Mouse (Mus musculus): ENCODE data around the gene Agxt. TPM values are rescaled to one million over a fixed set of nuclear protein-coding genes. Genes with fewer than 3 reads are reported as not detected.

The Agxt gene
- total RNA-seq, 4 experiments from 2014 or later: not detected

GRCm38 (mm10) chr1:93144176-93144575 is 9.1 kb downstream of the Agxt start:
- DNase-seq (ENCODE audit: low spot score in 2 of 2): no peak

- DNase-seq (ENCODE audit: low spot score in 2 of 2): no peak
Observed at GRCm38 (mm10) chr1:93150907-93151661, 16.0 kb downstream of the Agxt start.

GRCm38 (mm10) chr1:93157566-93157965 is 22.5 kb downstream of the Agxt start:
- DNase-seq (ENCODE audit: low spot score in 2 of 2): no peak

GRCm38 (mm10) chr1:93158916-93159315 is 23.9 kb downstream of the Agxt start:
- DNase-seq (ENCODE audit: low spot score in 2 of 2): no peak

- DNase-seq (ENCODE audit: low spot score in 2 of 2): no peak
Observed at GRCm38 (mm10) chr1:93159566-93160500, 24.8 kb downstream of the Agxt start.

- DNase-seq (ENCODE audit: low spot score in 2 of 2): no peak
Observed at GRCm38 (mm10) chr1:93160501-93161133, 25.6 kb downstream of the Agxt start, which contains the start of gene 2310007B03Rik. Gene 2310007B03Rik, minus strand, starts transcription at chr1:93160948.

GRCm38 (mm10) chr1:93161350-93161749 is 26.3 kb downstream of the Agxt start:
- DNase-seq (ENCODE audit: low spot score in 2 of 2): no peak

- no peak for DNase-seq (ENCODE audit: low spot score in 2 of 2)
Observed at GRCm38 (mm10) chr1:93161921-93162320, 26.9 kb downstream of the Agxt start.

- no peak for DNase-seq (ENCODE audit: low spot score in 2 of 2)
Observed at GRCm38 (mm10) chr1:93162588-93162987, 27.5 kb downstream of the Agxt start.

- DNase-seq (ENCODE audit: low spot score in 2 of 2): no peak
Observed at GRCm38 (mm10) chr1:93165447-93165846, 30.4 kb downstream of the Agxt start.

- no peak for DNase-seq (ENCODE audit: low spot score in 2 of 2)
Observed at GRCm38 (mm10) chr1:93166346-93167079, 31.5 kb downstream of the Agxt start.

- DNase-seq (ENCODE audit: low spot score in 2 of 2): no peak
Observed at GRCm38 (mm10) chr1:93168295-93168775, 33.3 kb downstream of the Agxt start, which contains the start of gene Crocc2. Gene Crocc2, plus strand, starts transcription at chr1:93168725.

- peak in 1 of 2 experiments; percentile 32 for DNase-seq (ENCODE audit: low spot score in 2 of 2)
Observed at GRCm38 (mm10) chr1:93173665-93174064, 38.6 kb downstream of the Agxt start.

- peak; percentile 37 to 91 for DNase-seq (ENCODE audit: low spot score in 2 of 2)
Observed at GRCm38 (mm10) chr1:93174399-93174798, 39.4 kb downstream of the Agxt start.

- DNase-seq (ENCODE audit: low spot score in 2 of 2): no peak
Observed at GRCm38 (mm10) chr1:93175849-93176248, 40.8 kb downstream of the Agxt start.

GRCm38 (mm10) chr1:93176525-93177332 is 41.7 kb downstream of the Agxt start:
- peak in 1 of 2 experiments; percentile 55 for DNase-seq (ENCODE audit: low spot score in 2 of 2)

GRCm38 (mm10) chr1:93182281-93182680 is 47.2 kb downstream of the Agxt start:
- no peak for DNase-seq (ENCODE audit: low spot score in 2 of 2)

- peak in 1 of 2 experiments; percentile 63 for DNase-seq (ENCODE audit: low spot score in 2 of 2)
Observed at GRCm38 (mm10) chr1:93184071-93184828, 49.2 kb downstream of the Agxt start.

- DNase-seq (ENCODE audit: low spot score in 2 of 2): no peak
Observed at GRCm38 (mm10) chr1:93190726-93191305, 55.8 kb downstream of the Agxt start.

Data from left cerebral cortex, adult 8-10 months (tissue).